Mouse (Mus musculus): ENCODE measurements around the gene Eif3l.
A peak's percentile ranks its signal among the peaks of the same experiment; 100 is the strongest.

Eif3l gene

DNA sequence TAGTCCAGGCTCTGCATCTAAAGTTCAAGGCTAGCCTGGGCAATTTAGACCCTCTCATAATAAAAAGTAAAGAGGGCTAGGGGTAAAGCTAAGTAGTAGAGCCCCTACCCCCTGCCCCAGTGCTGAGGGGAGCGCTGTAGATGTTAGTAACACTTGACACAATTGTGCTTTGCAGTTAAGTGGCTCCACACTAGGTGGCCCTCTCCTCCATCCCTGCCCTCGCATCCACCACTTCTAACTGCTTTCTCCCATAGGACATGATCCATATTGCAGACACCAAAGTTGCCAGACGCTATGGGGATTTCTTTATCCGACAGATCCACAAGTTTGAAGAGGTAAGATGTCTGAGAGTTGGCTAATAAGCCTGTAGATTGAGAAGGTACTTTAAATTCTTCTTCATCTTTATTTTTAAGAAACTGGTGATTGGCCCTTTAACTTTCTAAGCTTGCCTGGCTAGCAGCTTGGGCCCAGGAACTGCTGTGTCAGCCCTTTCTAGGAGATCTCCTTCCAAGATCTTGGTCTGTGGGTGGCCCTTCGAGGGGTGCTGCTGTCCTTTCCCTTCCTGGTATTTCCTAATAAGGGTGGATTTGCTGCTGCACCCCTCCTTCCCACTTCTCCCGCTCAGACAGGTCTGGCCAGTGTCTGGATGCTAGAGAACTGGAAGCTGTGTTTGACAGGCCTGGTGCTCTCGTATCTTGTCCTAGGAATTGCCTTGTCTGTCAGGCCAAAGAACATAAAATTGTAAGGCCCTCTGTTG is 18.3 kb downstream of the Eif3l start:
- peak in 1 of 2 experiments; percentile 23 for DNase-seq (ENCODE audit: low spot score in 2 of 2)

DNA sequence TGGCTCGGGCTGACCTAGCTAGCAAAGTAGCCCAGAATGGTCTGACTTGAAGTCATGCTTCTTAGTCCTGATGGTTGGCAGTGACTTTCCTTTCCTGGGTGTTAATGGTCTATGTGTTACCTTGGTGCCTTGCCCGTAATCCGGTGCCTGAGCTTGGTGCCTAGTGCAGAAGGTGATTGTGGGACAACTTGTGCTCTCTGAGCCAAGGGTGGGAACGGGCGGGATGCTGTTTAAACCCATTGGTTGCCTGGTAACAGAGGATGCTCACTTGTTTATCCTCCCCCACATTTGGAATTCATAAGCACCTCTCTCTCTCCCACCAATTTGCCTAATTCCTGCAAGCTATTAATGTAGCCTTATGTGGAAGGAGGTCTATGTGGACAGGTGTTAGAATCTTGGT is 20.5 kb downstream of the Eif3l start:
- DNase-seq (ENCODE audit: low spot score in 2 of 2), result no peak

DNA sequence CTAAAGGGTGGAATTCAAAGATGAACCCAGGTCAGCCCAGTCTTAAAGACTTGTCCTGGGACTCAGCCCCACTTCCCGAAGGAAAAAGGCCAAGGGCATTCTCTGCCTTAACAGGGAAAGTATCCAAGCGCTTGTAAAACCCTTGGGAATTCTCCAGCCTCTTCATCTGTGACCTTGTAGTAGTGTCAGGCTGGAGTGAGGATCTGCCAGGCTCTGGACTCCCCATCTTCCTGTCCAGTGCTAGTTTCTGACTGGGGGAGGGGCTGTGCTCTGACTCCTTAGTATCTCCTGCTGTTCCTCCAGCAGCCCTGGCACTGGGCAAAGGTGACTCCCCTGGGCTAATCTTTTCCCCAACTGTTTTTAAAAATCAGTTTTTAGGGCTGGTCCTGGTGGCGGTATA is 21.6 kb downstream of the Eif3l start:
- DNase-seq (ENCODE audit: low spot score in 2 of 2), result no peak

DNA sequence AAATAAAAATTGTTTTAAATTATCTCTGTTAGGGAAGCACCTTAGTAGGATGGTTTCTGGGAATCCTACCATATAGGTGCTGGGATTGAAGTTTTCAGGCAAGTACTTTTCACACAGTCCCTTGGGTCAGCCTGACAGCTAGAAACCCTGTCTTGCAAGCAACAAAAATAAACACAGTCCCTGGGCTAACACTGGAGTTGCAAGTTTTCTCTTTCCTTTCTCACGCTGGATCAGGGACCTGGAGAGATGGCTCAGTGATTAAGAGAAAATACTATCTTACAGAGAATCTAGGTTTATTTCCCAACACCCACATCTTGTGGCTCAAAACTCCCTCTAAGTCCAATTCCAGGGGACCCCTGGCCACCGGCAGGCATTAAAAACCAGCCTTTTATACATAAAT is 22.2 kb downstream of the Eif3l start:
- no peak for DNase-seq (ENCODE audit: low spot score in 2 of 2)

DNA sequence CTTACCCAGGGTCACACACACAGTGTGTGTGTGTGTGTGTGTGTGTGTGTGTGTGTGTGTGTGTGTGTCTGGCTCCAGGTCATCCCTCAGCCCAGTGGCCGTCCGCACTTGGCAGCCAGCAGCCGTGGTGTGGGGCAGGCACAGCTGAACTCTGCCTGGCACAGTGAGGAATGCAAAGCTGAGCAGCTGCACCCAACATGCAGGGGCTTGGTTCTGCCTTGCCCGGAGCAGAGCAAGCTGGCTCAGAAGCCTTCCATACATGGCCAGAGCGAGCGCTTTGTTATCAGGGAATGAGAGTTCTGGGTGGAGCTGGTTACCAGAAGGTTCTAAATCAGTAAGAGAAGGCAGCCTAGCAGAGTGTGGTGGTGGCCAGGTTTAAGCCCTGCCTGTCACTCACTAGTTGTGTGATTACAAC is 22.6 kb downstream of the Eif3l start:
- no peak for DNase-seq (ENCODE audit: low spot score in 2 of 2)

DNA sequence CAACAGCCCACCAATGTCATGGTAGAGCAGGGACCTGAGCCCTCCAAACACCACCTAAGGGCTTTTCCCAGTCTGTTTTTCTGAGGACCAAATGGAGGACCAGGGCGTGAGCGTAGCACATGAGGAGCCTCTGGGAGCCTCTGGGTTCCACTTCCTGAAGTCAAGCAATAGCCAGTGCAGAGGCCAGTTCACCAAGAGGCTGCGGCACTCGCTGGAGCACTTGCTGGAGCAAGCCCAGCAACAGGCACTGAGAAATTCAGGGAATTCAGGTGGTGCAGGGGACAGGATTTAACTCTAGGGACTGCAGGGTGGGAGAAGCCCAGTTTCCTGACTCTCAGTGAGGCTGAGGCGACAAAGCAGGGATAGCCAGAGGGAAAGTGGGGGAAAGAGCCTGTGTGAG is 23.2 kb downstream of the Eif3l start:
- no peak for DNase-seq (ENCODE audit: low spot score in 2 of 2)

DNA sequence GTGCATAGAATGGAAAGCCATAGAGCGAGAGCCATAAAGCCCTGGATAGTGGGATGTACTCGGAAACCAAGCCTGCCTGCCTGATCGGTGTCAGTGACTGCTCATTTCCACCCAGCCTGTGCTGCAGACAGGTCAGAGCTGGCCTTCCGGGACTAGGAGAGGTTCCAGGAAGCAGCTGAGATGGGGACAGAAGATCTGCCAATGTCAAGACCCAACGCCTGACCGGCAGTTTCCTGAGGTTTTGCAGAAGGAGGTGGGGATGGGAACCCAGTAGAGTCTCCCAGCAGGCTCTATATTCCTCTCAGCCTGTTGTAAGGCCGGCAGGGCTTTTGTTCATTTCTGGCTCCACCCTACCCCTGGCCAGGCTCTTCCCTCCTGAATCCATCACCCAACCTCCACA is 23.9 kb downstream of the Eif3l start:
- no peak for DNase-seq (ENCODE audit: low spot score in 2 of 2)

DNA sequence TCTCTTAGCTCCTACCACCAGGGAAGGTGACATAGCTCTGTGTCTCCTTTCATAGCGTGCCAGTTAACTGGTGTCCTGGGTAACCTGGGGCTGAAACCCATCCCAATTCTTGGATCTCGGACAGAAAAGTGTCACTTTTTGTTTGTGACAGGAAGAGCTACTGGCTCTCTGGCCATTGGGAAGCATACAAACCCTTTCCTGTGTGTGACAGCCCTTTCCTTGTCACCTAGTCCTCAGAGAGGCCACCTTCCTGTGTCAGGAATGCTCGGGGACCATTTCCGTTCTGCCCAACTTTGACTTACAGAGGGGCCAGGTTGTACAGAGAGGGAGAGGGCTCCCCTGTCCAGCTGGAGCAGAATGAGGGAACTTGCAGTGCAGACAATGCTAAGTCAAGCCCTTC is 24.5 kb downstream of the Eif3l start:
- DNase-seq (ENCODE audit: low spot score in 2 of 2), result no peak

DNA sequence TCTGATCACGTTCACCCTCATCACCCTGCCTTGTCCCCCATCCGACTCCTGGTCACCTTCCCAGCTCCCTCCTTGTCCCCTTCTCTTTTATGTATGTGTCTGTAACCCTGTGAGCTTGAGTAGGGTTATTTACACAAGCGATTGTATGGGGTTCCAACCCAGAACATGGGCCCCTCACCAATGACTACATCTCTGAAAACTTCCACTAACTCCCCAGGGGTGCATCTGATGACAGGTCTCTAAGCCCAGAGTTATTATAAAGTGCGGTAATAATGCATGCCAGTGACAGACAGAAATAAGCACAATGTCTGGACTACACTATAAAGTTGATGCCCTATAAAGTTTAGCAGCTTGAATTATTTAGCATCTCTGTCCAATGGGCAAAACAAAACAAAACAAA is 25.4 kb downstream of the Eif3l start:
- DNase-seq (ENCODE audit: low spot score in 2 of 2), result no peak

DNA sequence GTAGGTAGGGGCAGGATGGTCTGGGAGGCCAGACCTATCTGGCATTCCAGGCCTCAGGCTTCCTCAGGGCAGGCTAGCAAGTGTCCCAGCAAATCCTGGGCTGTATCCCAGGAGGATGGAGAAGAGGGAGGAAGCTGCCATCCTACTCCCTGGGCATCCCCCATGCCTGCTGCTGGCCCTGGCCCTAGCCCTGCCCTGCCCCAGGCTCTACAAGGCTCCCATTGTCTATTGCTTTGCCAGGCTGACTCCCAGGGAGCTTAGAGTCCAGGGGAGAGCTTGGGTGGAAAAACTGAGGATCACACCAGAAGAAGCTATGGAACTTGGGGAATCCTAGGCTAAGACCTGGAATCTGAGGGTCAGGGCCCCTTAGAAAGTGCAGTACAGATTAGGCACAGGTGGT is 26.6 kb downstream of the Eif3l start:
- DNase-seq (ENCODE audit: low spot score in 2 of 2), result no peak

DNA sequence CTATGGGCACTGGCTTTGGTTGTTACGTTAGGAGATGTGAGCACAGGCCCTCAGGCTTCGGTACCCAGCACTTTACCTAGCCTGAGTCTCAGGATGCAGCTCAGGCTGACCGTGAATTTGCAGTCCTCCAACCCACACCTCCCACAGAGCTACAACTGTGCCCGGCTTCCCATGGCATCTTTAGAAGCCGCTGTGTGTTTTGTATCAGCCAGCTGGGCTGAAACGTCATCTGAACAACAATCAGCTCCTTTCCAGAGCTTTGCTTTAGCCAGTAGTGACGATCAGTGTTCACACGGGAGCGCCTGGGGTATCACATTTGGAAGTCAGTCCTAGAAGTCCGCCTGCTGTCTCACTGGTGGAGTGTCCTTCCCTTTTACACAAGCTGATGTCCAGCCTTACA is 28.3 kb downstream of the Eif3l start:
- DNase-seq (ENCODE audit: low spot score in 2 of 2), result no peak

DNA sequence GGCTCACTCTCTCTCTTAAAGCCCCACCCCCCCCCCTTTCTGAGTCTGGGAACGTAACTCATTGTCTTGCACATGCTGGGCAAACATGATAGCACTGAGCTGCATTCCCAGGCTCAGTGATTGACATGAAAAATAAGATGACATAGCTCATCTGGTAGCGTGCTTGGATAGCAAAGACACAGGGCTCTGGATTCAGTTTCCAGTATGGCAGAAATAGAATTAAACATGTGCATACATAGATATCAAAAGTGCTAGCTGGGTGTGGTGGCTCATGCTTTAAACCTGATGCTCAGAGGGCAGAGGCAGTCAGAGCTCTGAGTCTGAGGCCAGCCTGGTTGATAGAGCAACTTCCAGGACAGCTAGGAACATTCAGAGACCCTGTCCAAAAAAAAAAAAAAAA is 30.8 kb downstream of the Eif3l start:
- no peak for DNase-seq (ENCODE audit: low spot score in 2 of 2)

DNA sequence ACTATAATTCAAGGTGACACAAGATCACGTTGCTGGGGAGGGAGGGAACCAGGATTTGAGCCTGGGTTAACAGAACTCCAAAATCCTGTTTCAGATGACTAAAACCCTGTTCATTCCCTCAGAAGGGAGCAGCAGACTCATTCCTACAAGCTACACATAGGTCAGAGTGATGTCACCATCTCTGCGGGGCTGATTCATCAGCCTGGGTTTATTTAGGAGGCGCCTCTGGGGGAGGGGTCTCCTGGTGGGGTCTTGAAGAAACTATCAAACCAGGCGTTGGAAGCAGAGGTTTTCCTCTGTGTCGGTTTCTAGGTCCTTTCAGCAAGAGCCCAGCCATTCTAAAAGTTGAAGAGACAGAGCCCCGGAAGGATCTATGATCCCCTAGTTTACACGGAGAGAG is 33.0 kb downstream of the Eif3l start:
- DNase-seq (ENCODE audit: low spot score in 2 of 2), result no peak

DNA sequence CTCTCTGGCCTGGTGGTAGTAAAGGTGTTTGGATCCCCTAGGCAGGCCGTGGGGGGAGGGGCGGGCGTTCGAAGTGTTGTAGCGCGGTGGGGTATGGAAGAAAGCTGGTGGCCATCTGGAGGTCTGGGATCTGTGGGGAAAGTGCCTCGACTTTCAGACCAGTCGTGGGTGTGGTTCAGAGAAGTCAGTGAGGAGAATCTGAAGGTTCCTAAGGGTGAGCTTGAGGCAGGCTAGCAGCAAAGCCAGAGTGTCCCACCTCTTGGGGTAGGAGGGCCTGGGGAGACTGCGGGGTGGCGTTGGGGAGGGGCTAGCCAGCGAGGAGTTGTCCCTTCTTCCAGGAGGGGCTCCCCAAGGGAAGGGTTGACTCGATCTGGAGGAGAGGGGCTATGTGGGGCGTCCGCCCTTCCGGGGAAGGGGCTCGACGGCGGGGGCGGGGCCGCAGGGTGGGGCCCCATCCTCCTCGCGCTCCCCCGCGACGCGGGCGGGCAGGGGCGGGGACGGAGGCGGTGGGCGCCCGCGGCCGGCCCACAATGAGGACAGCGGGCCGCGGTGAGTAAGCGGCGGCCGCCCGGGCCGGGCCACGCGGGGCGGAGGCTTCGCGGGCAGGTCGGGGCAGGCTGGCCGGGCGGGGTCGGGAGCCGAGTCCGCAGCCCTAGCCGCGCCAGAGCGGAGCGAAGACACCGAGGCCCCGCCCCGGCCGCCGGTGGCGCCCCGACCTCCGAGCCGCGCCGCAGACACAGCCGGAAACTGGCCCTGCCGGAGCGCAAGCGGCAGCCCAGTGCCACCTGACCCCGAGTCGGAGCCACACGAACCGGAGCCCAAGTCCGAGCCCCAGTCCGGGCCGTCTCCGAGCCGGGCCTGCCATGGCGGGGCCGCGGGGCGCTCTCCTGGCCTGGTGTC is 33.7 kb downstream of the Eif3l start, which contains the start of gene Micall1:
Gene Micall1, plus strand, starts transcription at position 478 of the 900 bp plus-strand sequence.
- DNase-seq (ENCODE audit: low spot score in 2 of 2), result peak in 1 of 2 experiments; percentile 29

DNA sequence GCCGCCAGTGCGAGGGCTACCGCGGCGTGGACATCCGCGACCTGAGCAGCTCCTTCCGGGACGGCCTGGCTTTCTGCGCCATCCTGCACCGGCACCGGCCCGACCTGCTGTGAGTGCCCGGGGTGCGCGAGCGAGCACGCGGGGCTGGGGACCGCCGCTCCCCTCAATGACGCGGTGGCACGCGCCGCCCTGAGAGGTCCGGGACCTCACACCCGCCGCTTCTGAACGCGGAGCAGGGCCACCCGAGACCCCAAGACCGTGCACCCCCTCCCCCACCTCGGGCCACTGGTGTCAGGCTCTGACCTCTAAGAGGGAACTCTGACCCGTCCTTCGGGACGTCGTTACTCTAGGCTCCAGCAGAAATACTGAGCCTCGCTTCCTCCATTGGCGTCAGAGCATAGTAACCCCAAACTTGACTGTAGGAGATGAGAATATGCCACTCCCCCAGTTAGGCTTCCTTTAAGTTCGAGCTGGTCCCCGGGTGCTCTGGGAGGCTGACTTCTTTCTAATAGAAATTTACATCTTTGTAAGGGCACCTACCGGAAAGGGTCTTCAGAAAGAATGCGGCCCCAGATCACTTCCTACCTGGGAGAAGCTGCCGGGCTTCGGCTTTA is 34.4 kb downstream of the Eif3l start:
- peak in 1 of 2 experiments; percentile 22 for DNase-seq (ENCODE audit: low spot score in 2 of 2)

DNA sequence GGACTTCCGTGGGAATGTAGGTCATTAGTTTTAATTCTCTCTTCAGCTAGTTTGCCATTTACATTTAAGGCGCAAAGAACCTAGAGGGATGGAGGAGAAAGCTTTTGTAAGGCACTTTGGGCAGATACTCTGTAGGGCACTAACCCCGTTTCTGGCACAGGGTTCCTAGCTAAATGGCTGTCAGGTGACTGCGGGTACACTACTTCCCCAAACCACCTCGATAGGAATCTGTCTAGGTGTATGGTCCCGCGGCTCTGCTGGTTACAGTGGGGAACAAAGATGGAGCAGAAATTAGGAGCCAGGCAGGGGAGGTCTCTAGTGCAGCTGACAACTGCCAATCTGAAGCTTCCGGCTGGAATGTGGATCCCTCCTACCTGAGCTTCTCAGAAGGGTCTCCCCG is 35.1 kb downstream of the Eif3l start:
- no peak for DNase-seq (ENCODE audit: low spot score in 2 of 2)

DNA sequence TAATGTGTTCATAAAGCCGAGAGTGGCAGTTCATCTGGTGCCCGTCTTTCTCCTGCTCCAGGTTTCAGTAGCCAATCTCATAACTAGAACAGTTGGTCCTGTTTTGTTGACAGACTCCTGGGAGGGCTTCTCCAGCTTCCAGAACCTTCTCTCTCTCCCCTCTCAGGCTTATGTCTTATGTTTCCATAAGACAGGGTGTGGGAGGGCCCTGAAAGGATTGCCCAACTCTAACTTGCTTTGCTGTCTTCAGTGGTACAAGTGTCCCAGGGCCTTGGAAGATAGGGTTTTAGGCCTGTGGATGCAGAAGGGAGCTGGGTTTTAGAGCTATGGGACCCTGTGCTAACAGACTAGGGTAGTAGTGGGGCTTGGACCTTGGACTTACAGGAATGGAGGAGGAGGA is 35.5 kb downstream of the Eif3l start:
- DNase-seq (ENCODE audit: low spot score in 2 of 2), result no peak

DNA sequence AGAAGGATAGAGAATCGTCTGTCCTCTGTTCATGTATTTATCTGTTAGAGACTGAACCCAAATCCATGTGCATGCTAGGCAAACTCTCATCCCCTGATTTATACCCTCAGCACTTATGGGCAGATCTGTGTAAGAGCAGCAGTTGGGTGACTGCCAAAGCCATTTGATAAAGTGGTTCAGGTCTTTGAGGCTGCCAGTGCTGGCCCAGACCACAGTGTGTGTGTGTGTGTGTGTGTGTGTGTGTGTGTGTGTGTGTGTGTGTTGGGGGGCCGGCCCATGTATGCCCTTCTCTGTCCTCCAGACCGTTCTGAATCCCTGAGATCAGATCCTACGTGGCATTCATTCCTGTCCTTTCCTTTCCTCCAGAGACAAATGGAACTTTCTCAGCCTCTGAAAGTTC is 36.8 kb downstream of the Eif3l start:
- no peak for DNase-seq (ENCODE audit: low spot score in 2 of 2)

DNA sequence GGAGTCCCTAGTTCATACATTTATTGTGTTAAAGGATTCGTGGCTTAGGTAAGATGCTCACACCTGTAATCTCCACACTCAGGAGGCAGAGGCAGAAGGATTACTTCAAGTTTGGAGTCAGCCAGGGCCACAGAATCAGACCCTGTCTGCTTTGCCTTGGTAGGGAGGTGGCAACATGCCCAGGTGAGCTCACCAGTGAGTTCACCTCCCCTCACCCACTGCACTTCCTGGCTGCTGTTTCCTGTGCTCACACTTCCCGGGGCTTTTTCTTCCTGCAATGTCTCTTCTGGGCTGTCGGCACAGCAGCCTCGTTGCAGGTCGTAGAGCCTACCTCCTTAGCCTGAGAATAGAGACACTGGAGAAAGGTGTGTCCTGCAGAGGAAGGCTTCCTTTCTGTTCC is 40.3 kb downstream of the Eif3l start:
- DNase-seq (ENCODE audit: low spot score in 2 of 2), result no peak

DNA sequence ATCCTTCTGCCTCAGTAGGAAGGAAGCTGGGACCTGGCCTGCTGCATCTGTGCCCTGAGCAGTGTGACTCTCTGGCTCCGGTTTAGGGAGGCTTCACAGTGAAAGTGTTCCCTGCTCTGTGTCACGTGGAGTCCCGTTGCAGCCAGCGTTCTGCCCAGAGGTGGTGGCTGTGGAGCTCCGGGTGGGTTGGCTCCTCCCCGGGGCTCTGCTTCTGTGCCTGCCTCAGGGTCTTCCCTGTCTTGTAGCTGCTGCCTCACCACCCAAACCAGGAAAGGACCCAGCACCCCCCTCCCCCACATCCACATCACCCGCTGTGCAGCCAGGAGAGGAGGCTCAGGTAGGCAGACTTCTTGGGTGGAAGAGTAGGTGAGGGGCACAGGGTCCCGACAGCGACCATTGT is 44.5 kb downstream of the Eif3l start:
- DNase-seq (ENCODE audit: low spot score in 2 of 2), result no peak

DNA sequence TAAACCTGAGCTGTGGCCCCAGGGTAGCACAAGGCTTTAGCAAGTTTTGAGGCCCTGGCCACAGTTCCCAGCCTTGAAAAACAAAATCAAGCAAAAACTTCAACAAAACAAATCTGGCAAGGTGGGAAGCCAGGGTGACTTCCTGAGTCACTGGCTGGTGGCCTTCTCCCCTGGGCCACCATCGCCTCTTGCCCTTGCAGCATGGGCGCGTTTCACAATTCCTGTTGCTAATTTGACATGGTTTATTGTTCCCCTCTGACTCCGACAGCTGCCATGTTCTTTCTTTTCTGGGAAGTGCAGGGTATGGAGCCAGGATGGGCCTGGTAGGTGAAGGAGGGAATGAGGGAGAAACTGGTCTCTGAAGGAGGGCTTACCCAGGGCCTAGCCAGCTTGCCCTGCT is 47.1 kb downstream of the Eif3l start:
- no peak for DNase-seq (ENCODE audit: low spot score in 2 of 2)

DNA sequence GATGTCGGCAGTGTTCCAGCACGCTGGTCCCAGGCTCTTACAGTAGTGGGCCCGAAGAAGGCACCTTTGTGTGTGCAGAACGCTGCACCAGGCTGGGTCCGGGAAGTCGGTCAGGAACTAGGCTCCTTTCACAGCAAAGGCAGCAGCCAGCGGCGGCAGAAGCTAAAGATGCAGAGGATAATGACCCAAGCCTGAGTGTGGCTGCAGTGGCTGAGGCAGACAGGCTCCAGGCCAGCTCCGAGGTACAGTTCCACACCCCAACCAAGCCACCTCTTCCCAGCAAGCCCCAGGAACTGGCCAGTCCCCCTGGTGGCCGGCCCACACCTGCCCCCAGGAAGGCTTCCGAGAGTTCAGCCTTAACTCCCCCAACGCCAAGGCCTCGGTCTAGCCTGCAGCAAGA is 47.6 kb downstream of the Eif3l start:
- DNase-seq (ENCODE audit: low spot score in 2 of 2), result no peak

DNA sequence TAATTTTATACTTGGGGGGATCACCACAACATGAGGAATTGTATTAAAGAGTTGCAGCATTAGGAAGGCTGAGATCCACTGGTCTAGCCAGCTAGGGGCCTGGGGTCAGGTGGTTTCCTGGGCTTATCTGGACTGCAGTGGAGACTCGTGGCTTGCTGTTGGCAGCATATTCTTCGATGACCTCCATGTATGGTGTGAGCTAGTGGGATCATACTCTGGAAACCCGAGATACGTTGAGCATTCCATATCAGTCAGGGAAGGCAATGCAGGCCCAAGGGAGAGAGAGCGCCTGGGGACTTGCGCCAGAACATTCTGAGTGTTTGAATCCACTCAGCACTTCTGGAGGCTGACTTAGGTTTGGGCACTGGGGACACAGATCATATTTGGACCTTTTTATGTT is 48.8 kb downstream of the Eif3l start:
- no peak for DNase-seq (ENCODE audit: low spot score in 2 of 2)

All from frontal cortex, postnatal 14 days (tissue).